Mouse (Mus musculus): Measurements from ENCODE around the gene Shb.

- TF ChIP-seq CTCF (IDR thresholded peaks at IDR 0.05; ENCODE audit: extremely low read depth, insufficient read length, insufficient replicate concordance, low read depth, low read length) (0 out of 2 replicates have a peak, but pooled peaks have one; percentile 5), POLR2A (IDR thresholded peaks at IDR 0.05; ENCODE audit: low read depth, low read length) (no peak; the same call in 1 of the 2 replicates)
These were observed 30.3 kb downstream of the Shb start for GRCm38 (mm10) chr4:45502002-45502401.

Data from small intestine, adult 2 months (tissue).